Mouse (Mus musculus) stomach, embryonic 16.5 days (tissue): ENCODE measurements around the gene Klhl21. TPM values are rescaled to one million over a fixed set of nuclear protein-coding genes. Genes with fewer than 3 reads are reported as not detected.

Experiments
- ATAC-seq: fragments of 200-750 bp; cut with Nextera tagmentation; 2 replicates; pipeline ENCODE4 v1.8.0; 2017; ENCODE audit warnings: moderate number of reproducible peaks, moderate TSS enrichment; ENCODE audit not compliant: insufficient read depth, low FRiP score
- H3K27ac ChIP-seq: fragments of 300-500 bp; sonication (generic); 2 replicates; pipeline ENCODE4 v1.5.1; 2014; ENCODE audit warnings: low read length
- H3K27me3 ChIP-seq: fragments of 300-500 bp; sonication (generic); 2 replicates; pipeline ENCODE4 v1.6.1; 2014; ENCODE audit warnings: low read length, control low read depth, mixed read lengths; ENCODE audit not compliant: control insufficient read depth, insufficient read depth
- H3K36me3 ChIP-seq: fragments of 300-500 bp; sonication (generic); 2 replicates; pipeline ENCODE4 v1.6.1; 2014; ENCODE audit warnings: low read length; ENCODE audit not compliant: control insufficient read depth, insufficient read depth
- H3K4me1 ChIP-seq: fragments of 300-500 bp; sonication (generic); 2 replicates; pipeline ENCODE4 v1.6.1; 2014; ENCODE audit warnings: low read length, control low read depth, mixed read lengths; ENCODE audit not compliant: control insufficient read depth, insufficient read depth
- H3K4me2 ChIP-seq: fragments of 300-500 bp; sonication (generic); 2 replicates; pipeline ENCODE4 v1.6.1; 2014; ENCODE audit warnings: low read depth, low read length, mixed read lengths
- H3K4me3 ChIP-seq: fragments of 300-500 bp; sonication (generic); replicated peaks from 2 replicates; pipeline ENCODE4 v1.5.1; 2014; ENCODE audit warnings: mild to moderate bottlenecking, low read length
- H3K9ac ChIP-seq: fragments of 300-500 bp; sonication (generic); 2 replicates; pipeline ENCODE4 v1.6.1; 2014; ENCODE audit warnings: low read length
- H3K9me3 ChIP-seq: fragments of 300-500 bp; sonication (generic); replicated peaks from 2 replicates; pipeline ENCODE4 v1.6.1; 2016; ENCODE audit warnings: low read length, control low read depth; ENCODE audit not compliant: control insufficient read depth
- WGBS: fragments of 180-500 bp; shearing (Covaris S2); extraction: QIAGEN DNeasy Blood & Tissue Kit; methylation state at CpG from one replicate; pipeline ENCODE4 v1.1.7; 2014; 5-methylcytosine and 5-hydroxymethylcytosine counted together
- polyA plus RNA-seq: library from polyadenylated mRNA; unstranded; fragments of >200 nt; fragmentation: Nextera tagmentation; extraction: Ambion mirVana; gene quantifications from 2 replicates; pipeline ENCODE4 v1.2.1, GENCODE M21; 2015

The Klhl21 gene
- polyA plus RNA-seq, 1 experiment from 2014 or later = 9.9 TPM

DNA sequence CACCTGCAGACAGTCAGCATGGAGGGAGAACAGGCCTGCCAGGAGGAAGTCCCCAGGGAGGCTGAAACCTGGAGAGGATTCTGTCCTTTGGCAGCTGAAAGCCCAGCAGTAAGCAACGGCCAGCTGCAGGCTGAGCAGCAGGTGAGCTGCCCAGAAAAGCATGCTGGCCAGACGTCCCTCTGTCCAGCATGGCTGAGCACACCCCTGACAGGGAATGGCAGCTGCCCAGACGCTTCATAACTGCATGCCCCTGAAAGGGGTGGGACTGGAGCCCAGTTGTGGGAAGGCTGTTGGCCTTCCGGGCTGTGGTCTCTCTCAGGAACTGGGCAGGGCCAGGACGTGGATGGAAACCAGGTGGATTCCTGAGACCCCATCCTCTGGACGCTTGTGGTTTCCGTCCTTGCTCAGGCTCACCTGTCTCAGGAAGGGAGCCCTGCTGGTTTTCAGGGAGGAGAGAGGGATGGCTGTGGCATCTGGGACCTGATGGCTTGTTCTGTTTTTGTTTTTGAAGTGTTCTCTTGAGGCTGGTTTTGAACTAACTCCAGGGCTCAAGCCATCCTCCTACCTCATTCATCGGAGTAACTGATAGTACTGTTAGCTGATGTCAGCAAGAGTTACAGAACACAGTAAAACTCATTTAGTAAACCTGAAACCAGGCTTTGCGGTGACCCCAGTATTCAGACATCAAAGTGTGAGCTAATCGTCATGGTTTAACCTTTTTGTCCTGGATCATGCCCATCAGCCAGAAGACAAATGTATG is 29.8 kb downstream of the Klhl21 start, which contains the start of gene Tas1r1:
Gene Tas1r1, minus strand, starts transcription at position 344 of the 760 bp plus-strand sequence.
- H3K9ac ChIP-seq = peak within 1 kb of the TSS; percentile 93
- peaks cover 16% of the 10 kb centered on the region for H3K36me3 ChIP-seq
- ATAC-seq = no peak
- H3K9me3 ChIP-seq = no peaks in the 10 kb centered on the region
- no peak within 1 kb of the TSS for H3K27ac ChIP-seq
- peak within 1 kb of the TSS; percentile 97 for H3K4me2 ChIP-seq
- H3K4me1 ChIP-seq = peaks cover 7% of the 10 kb centered on the region
- WGBS = 32% methylated on average over 10 of the region's 10 CpGs
- H3K4me3 ChIP-seq = peak within 1 kb of the TSS; percentile 98
- H3K27me3 ChIP-seq = no peaks in the 10 kb centered on the region

DNA sequence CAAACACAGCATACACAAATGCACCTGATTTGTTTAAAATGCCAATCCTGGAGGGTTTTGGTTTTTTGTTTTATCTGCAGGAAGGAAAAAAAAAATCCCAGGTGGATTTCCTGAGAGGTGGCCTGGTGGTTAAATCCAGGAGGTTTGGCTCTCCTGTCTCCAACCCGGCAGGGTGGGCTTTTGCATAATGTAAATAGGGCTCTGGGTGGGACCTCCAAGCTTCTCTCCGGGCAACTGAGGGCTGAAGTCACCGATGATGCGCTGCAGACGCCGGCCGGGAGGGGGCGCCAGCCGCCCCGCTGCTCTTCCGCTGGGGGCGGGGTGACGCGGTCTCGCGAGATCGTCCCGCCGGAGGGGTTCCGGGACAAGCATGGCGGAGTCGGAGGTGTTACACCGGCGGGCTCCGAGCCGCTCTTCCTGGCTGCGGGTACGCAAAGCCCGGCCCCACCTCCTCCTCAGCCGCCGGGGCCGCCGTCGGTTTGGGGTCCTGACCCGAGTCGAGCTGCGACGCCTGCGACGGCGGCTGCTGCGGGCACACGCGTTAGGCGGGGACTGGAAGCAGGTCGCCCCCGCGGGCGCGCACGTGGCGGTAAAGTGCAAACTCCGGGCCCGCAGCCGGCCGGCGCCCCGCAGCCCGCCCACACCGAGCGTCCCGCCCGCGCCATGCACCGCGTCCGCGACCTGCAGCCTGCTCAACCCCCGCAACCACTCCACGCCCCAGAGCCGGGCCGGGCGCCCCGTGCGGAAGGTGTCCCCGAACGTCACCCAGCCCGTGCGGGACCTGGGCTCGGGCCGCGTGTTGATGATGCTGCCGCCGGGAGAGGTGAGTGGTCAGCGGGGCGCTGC is 30.6 kb downstream of the Klhl21 start, which contains the start of gene Nol9:
Gene Nol9, plus strand, starts transcription at position 337 of the 846 bp plus-strand sequence.
- WGBS = under 1% methylated on average over 82 of the region's 86 CpGs
- no peaks in the 10 kb centered on the region for H3K27me3 ChIP-seq
- H3K27ac ChIP-seq = no peak within 1 kb of the TSS
- peak within 1 kb of the TSS; percentile 97 for H3K4me2 ChIP-seq
- peaks cover 23% of the 10 kb centered on the region for H3K36me3 ChIP-seq
- no peaks in the 10 kb centered on the region for H3K9me3 ChIP-seq
- peak; percentile 89 for ATAC-seq
- peak within 1 kb of the TSS; percentile 93 for H3K9ac ChIP-seq
- peak within 1 kb of the TSS; percentile 98 for H3K4me3 ChIP-seq
- peaks cover 7% of the 10 kb centered on the region for H3K4me1 ChIP-seq

DNA sequence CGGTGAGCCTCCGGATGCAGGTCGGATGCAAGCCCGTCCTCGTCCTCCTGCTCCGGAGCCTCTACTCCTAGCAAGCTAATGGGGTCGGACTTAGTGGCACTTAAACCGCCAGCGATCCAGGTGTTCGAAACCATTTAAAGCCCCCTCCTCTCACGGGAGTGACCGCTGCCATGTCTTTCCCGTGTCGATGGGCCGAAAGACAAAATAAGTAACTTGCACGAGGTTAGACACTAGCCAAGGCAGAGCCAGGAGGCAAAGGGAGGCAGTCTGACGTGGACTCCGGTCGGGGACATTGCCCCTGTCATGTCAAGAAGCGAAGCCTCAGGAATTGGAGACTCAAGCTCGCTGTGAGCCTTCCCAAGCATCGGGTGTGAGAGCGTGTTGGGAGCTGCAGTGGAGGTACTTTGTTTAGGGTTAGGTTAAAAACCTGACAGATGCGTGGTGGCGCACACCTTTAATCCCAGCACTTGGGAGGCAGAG is 31.3 kb downstream of the Klhl21 start:
- Histone ChIP-seq H3K4me3 (peak overlapping the region; percentile 98), H3K27me3 (no peaks in the 10 kb centered on the region), H3K4me2 (peak overlapping the region; percentile 97), H3K36me3 (peaks cover 28% of the 10 kb centered on the region), H3K4me1 (peaks cover 7% of the 10 kb centered on the region), H3K9ac (peak overlapping the region; percentile 93), H3K9me3 (no peaks in the 10 kb centered on the region), H3K27ac (no peak overlapping the region)
- ATAC-seq = no peak
- WGBS = 3% methylated on average over 25 of the region's 25 CpGs

DNA sequence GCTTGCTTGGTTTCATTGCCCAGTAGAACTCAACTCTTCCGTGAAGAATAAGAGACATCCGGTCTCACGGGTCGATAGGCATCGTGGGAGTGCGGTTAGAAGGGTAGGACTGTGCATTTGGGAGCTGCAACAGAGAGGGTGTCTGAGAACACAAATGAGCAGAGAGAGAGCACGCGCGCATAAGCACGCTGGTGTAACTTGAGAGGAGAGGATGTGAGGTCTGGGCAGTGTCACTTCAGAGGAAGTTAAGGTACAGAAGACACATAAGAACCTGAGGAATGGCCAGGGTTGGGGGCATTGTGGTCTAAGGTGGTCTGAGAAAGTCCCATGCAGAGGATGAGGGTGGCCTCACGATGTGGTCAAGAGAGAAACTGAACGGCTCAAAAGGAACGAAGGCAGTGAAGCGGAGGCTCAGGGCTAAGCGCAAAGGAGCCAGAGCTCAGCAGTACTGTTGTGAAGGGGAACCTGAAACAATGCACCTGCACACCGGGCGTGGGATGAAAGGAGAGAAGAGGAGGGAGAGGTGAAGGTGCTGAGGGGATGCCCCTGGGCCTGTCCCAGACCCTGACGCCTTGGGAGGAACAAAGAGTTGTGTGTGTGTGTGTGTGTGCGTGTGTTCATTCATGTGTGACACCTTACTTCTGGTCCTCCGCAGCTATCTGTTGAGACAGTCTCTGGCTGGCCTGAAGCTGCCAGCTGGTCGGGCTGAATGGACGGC is 33.5 kb downstream of the Klhl21 start:
- no peak for ATAC-seq
- no peaks in the 10 kb centered on the region for H3K27me3 ChIP-seq
- H3K9ac ChIP-seq = no peak overlapping the region
- peaks cover 7% of the 10 kb centered on the region for H3K4me1 ChIP-seq
- H3K9me3 ChIP-seq = no peaks in the 10 kb centered on the region
- 96% methylated on average over 22 of the region's 22 CpGs for whole genome bisulfite sequencing
- H3K36me3 ChIP-seq = peaks cover 40% of the 10 kb centered on the region
- no peak overlapping the region for H3K27ac ChIP-seq
- H3K4me2 ChIP-seq = no peak overlapping the region
- no peak overlapping the region for H3K4me3 ChIP-seq

DNA sequence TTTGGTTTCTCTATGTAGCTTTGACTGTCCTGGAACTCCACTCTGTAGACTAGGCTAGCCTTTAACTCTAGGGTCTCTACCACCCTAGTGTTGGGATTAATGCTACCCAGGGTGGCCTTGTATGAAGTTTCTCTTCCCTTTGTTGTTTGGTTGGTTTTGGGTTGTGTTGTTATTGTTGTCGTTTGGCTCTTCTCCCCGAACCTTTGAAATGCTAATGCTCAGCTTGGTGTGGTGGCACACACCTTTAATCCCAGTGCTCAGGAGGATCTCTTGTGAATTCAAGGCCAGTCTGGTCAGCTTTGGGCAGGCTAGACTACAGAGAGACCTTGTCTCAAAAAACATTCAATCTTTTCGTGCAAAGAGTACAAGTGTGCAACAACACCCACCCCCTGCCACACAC is 34.6 kb downstream of the Klhl21 start:
- WGBS = 83% methylated on average over 3 of the region's 3 CpGs
- H3K9ac ChIP-seq = no peak overlapping the region
- no peaks in the 10 kb centered on the region for H3K27me3 ChIP-seq
- H3K4me1 ChIP-seq = peaks cover 7% of the 10 kb centered on the region
- H3K4me2 ChIP-seq = no peak overlapping the region
- H3K36me3 ChIP-seq = peaks cover 49% of the 10 kb centered on the region
- no peaks in the 10 kb centered on the region for H3K9me3 ChIP-seq
- H3K4me3 ChIP-seq = no peak overlapping the region
- no peak overlapping the region for H3K27ac ChIP-seq
- no peak for ATAC-seq

DNA sequence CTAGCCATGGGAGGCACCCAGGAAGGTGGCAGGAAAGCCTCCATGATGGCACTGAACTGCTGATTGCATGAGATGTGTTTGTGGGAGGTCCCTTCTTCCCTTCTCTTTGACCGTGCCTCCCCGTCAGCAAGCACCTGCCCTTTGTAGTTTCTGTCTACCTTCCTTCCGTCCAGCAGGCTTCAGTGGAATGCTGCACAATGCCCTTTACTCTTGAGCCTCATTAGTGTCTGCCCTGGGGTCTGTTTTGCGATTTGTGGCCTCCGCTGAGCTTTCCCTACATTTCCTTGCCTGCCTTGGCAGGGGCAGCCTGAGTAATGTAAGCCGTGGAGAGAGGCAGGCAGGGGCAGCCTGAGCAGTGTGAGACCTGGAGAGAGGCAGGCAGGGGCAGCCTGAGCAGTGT is 36.0 kb downstream of the Klhl21 start:
- Histone ChIP-seq H3K4me1 (peaks cover 7% of the 10 kb centered on the region), H3K4me2 (no peak overlapping the region), H3K9ac (no peak overlapping the region), H3K27ac (no peak overlapping the region), H3K27me3 (no peaks in the 10 kb centered on the region), H3K36me3 (peaks cover 49% of the 10 kb centered on the region), H3K9me3 (no peaks in the 10 kb centered on the region), H3K4me3 (no peak overlapping the region)
- WGBS = 86% methylated on average over 6 of the region's 6 CpGs
- no peak for ATAC-seq

DNA sequence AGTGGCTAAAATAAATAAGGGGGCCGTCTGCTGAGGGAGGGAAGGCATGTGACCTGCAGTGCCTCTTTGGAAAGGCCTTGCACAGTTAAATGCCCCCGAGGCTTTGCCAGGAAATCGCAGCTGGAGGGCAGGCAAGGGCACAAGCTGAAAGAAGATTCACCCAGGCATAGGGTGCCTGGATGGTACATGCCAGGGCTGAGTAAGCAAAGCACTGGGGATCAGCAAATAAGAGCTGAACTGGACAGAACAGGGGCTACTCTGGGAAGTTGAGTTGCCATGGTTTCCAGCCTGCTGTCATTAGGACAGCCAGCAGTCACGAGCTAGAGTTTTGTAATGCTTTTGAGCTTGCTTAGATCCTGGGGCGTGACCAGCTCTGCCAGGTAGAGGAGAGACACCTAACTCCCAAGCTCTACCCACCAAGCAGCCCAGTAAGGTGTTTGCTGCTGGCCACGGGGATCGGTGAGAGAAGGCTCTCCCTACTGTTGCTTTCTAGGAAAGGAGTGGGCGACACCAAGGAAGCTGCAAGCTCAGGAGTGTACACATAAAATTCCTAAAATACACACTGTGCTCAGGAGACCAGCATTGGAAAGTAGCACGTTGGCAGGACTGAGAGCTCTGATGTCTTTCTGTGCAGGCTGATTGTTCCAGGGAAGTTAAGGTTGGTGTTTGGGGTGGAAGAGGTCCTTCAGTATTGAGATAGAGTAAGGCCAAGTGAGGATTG is 53.9 kb downstream of the Klhl21 start:
- no peak for ATAC-seq
- Histone ChIP-seq H3K36me3 (peaks cover 17% of the 10 kb centered on the region), H3K9ac (no peak overlapping the region), H3K4me1 (no peaks in the 10 kb centered on the region), H3K27ac (no peak overlapping the region), H3K9me3 (no peaks in the 10 kb centered on the region), H3K27me3 (no peaks in the 10 kb centered on the region), H3K4me2 (no peak overlapping the region), H3K4me3 (no peak overlapping the region)
- WGBS = 56% methylated on average over 9 of the region's 9 CpGs

DNA sequence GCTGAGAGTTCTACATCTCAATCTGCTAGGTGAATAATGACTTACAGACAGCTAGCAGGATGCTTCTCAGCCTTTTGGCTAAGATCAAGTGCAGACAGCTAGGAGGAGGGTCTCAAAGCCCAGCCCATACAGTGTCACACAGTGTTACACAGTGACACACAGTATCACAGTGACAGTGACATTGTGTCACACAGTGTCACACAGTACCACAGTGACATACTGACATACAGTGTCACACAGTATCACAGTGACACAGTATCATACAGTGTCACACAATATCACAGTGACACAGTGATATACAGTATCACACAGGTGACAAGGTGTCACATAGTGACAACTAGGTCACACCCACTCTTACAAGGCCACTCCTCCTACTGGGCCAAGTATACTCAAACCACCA is 58.7 kb downstream of the Klhl21 start:
- no peak overlapping the region for H3K27ac ChIP-seq
- no peak for ATAC-seq

More for the DNA sequence above, 58.7 kb downstream of the Klhl21 start:
- Histone ChIP-seq H3K4me3 (no peak overlapping the region), H3K36me3 (0 out of 2 replicates have a peak, but pooled peaks cover 6% of the 10 kb centered on the region), H3K9ac (no peak overlapping the region), H3K4me1 (peaks cover 4% of the 10 kb centered on the region), H3K27me3 (no peaks in the 10 kb centered on the region), H3K4me2 (no peak overlapping the region), H3K9me3 (no peaks in the 10 kb centered on the region)
